Mouse (Mus musculus) spleen, adult 2 months (tissue): Measurements from ENCODE around the gene Fignl2.

Experiments used
- CTCF ChIP-seq: fragments of 200-500 bp; IDR thresholded peaks from 2 replicates; pipeline ENCODE4 v1.5.1; 2011; ENCODE audit warnings: mild to moderate bottlenecking, inconsistent platforms; ENCODE audit not compliant: insufficient read depth, insufficient read length, insufficient replicate concordance; ENCODE audit errors: extremely low read depth
- POLR2A ChIP-seq: fragments of 200-500 bp; IDR thresholded peaks from 2 replicates; pipeline ENCODE4 v1.6.1; 2011; ENCODE audit warnings: low read depth, low read length, inconsistent platforms

GRCm38 (mm10) chr15:101044531-101044930, 33.8 kb downstream of the Fignl2 start:
- TF ChIP-seq POLR2A, result no peak
- no peak for TF ChIP-seq CTCF
